Mouse (Mus musculus): ENCODE measurements at regions not wholly inside any gene's neighbourhood (a gene's known extent, or its start where the extent isn't known, plus 50 kb on each side); places are given as distances from the start of the nearest gene placed in this dataset.

DNA sequence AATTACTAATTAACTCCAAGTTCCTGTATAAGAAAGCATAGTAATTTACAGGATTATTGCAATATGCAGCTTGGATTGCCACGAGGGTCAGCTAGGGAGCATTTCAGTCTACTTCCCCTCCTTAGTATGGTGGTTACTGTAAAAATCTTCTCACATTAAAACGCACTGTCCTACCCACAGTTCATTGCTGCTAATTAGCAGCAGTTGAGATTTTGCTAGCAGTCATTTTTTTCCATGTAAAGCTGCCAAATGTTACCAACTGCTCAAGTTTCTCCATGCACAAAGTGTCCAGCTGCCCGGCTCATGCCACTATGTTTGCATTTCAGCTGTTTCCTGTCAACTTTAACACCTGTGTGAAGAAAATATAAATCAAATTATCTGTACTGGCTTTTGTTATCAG, 759.7 kb downstream of the Nr4a2 start:
- Histone ChIP-seq H3K4me3 (ENCODE audit: low read length) (no peak overlapping the region), H3K4me1 (ENCODE audit: insufficient read depth, low read length) (no peaks in the 10 kb centered on the region), H3K9me3 (ENCODE audit: low read length) (no peaks in the 10 kb centered on the region), H3K9ac (replicated peaks; ENCODE audit: low read length) (no peak overlapping the region), H3K27me3 (ENCODE audit: insufficient read depth, low read length) (no peaks in the 10 kb centered on the region), H3K36me3 (ENCODE audit: insufficient read depth, low read length) (no peaks in the 10 kb centered on the region), H3K4me2 (ENCODE audit: low read depth, low read length) (no peak overlapping the region), H3K27ac (no peak overlapping the region)
- no peak for TF ChIP-seq CTCF (IDR thresholded peaks at IDR 0.05; ENCODE audit: low read depth)
- WGBS: 60% methylated on average over 3 of the region's 3 CpGs
- ATAC-seq (no peak), DNase-seq (ENCODE audit: low spot score) (peak; percentile 8)

All from hindbrain, postnatal 0 days (tissue).